Mouse (Mus musculus): Measurements from ENCODE around the gene Fam84b. TPM values are rescaled to one million over a fixed set of nuclear protein-coding genes. Genes with fewer than 3 reads are reported as not detected.

Gene Fam84b
- polyA plus RNA-seq, 1 experiment from 2014 or later = 71.9 TPM

DNA sequence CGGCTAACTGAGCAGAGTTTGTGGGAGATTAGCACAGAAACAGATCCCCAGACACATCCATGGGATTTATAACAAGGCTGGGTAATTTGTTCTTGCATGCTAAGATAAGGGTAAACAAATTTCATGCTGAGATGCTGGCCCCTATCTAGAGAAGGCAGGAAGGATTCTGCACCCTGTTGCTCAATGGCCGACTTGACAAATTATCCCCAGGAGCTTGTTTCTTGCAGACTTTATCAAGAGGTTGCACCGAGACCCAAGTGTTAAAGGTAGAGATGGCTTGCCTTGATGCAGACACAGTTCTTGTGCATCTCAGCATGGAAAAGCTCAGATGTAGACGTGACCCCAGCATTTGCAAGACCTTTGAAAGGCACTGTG lies 13.3 kb downstream of the Fam84b start:
- TF ChIP-seq CTCF (IDR thresholded peaks at IDR 0.05; ENCODE audit: low read depth) = no peak

DNA sequence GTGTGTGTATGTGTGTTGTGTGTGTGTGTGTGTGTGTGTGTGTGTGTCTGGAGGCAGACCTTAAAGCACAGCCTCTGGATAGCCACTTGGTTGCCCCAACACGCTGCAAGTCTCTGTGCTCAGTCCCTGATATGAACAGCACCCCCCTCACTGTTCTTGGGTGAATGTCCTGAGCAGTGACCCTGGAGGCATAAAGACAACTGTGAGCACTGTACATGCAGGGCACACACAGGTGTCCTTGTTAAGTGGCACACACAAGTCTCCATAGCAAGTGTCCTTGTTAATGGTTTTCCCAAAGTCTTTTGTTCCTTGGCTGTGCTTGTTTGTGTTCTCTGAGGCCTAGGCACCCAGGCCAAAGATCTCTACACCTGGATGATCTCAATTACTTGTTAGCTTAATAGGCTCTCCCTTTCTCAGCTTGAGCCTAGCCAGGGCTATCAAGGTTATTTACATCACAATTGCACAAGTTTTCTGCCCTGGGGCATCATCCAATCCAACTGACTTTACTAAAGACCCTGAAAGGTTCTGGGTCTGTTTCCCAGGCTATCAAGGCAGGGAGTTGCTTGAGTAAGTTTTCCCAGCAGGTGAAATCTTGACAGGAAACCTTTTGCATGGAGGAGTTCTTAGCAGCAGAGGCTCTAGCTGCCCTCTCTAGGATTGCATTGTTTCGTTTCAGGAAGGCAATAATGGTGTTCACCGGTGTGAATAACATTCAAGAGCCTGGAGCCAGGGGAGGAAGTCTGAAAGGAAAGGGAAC lies 13.9 kb downstream of the Fam84b start:
- Histone ChIP-seq H3K9me3 (ENCODE audit: control insufficient read depth) (no peaks in the 10 kb centered on the region), H3K27ac (ENCODE audit: low read depth, low read length) (no peak overlapping the region), H3K4me1 (replicated peaks; ENCODE audit: control insufficient read depth, insufficient read depth, low read length) (0 out of 2 replicates have a peak, but pooled peaks cover 4% of the 10 kb centered on the region), H3K27me3 (replicated peaks; ENCODE audit: control insufficient read depth, insufficient read depth, low read length) (no peaks in the 10 kb centered on the region), H3K4me3 (ENCODE audit: low read depth, low read length) (no peak overlapping the region), H3K4me2 (replicated peaks; ENCODE audit: low read depth) (no peak overlapping the region), H3K9ac (ENCODE audit: low read depth, low read length) (no peak overlapping the region), H3K36me3 (ENCODE audit: control insufficient read depth, insufficient read depth) (no peaks in the 10 kb centered on the region)
- WGBS = 39% methylated on average over 3 of the region's 3 CpGs
- TF ChIP-seq CTCF (IDR thresholded peaks at IDR 0.05; ENCODE audit: low read depth) = no peak
- no peak for ATAC-seq

More for the DNA sequence above, 13.3 kb downstream of the Fam84b start:
- H3K4me2 ChIP-seq (replicated peaks; ENCODE audit: low read depth) = no peak overlapping the region
- no peak overlapping the region for H3K27ac ChIP-seq (ENCODE audit: low read depth, low read length)
- no peaks in the 10 kb centered on the region for H3K36me3 ChIP-seq (ENCODE audit: control insufficient read depth, insufficient read depth)
- H3K9me3 ChIP-seq (ENCODE audit: control insufficient read depth) = no peaks in the 10 kb centered on the region
- no peaks in the 10 kb centered on the region for H3K27me3 ChIP-seq (replicated peaks; ENCODE audit: control insufficient read depth, insufficient read depth, low read length)
- 0 out of 2 replicates have a peak, but pooled peaks cover 4% of the 10 kb centered on the region for H3K4me1 ChIP-seq (replicated peaks; ENCODE audit: control insufficient read depth, insufficient read depth, low read length)
- 37% methylated on average over 4 of the region's 4 CpGs for WGBS
- ATAC-seq = no peak
- no peak overlapping the region for H3K4me3 ChIP-seq (ENCODE audit: low read depth, low read length)
- no peak overlapping the region for H3K9ac ChIP-seq (ENCODE audit: low read depth, low read length)

DNA sequence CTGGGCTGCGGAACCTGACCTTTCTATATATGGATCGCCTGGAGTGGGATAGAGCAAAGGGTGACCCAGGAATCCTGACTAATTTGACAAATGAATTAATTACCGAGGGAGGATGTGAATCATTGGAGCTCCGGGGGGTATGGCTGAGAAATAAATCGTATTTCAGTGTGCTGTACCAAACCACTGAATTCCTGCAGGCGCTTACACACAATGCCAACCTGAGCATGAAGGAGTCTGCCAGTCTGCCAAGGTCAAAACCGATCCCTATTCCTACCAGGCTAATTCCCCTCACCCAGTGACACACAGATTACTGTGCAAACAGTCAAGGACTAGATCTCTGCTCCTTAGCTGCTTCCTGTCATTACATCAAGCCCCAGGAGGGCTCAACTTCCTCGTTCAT lies 15.4 kb downstream of the Fam84b start:
- Histone ChIP-seq H3K36me3 (ENCODE audit: control insufficient read depth, insufficient read depth) (no peaks in the 10 kb centered on the region), H3K27me3 (replicated peaks; ENCODE audit: control insufficient read depth, insufficient read depth, low read length) (no peaks in the 10 kb centered on the region), H3K9me3 (ENCODE audit: control insufficient read depth) (no peaks in the 10 kb centered on the region), H3K27ac (ENCODE audit: low read depth, low read length) (peak overlapping the region; percentile 17; the same call in 1 of the 2 replicates), H3K9ac (ENCODE audit: low read depth, low read length) (no peak overlapping the region), H3K4me1 (replicated peaks; ENCODE audit: control insufficient read depth, insufficient read depth, low read length) (0 out of 2 replicates have a peak, but pooled peaks cover 4% of the 10 kb centered on the region), H3K4me2 (replicated peaks; ENCODE audit: low read depth) (0 out of 2 replicates have a peak overlapping the region, but pooled peaks have one; percentile 17), H3K4me3 (ENCODE audit: low read depth, low read length) (no peak overlapping the region)
- no peak for TF ChIP-seq CTCF (IDR thresholded peaks at IDR 0.05; ENCODE audit: low read depth)
- 48% methylated on average over 8 of the region's 8 CpGs for WGBS
- 0 out of 2 replicates have a peak, but pooled peaks have one; percentile 31 for ATAC-seq

DNA sequence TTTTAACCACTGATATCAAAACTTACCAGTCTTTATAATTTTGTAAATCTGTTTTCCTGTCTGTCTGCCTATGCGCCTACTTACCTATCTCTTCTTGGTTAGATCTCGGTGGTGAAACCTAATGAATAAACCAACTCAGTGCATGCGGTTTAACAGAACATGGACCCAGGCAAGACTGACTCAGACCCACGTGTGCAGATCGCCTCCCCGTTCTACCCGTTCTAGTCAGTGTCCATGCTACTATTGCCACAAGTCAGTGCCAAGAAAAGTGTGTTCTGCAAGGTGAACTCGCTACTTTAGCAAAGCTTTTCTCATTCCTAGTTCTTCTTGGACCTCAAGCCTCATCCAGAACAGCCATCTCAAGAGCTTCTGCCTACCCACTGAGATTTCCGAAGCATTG lies 15.9 kb downstream of the Fam84b start:
- Histone ChIP-seq H3K4me1 (replicated peaks; ENCODE audit: control insufficient read depth, insufficient read depth, low read length) (0 out of 2 replicates have a peak, but pooled peaks cover 4% of the 10 kb centered on the region), H3K4me3 (ENCODE audit: low read depth, low read length) (no peak overlapping the region), H3K9me3 (ENCODE audit: control insufficient read depth) (no peaks in the 10 kb centered on the region), H3K27ac (ENCODE audit: low read depth, low read length) (no peak overlapping the region; the same call in 1 of the 2 replicates), H3K4me2 (replicated peaks; ENCODE audit: low read depth) (no peak overlapping the region), H3K9ac (ENCODE audit: low read depth, low read length) (no peak overlapping the region), H3K36me3 (ENCODE audit: control insufficient read depth, insufficient read depth) (no peaks in the 10 kb centered on the region), H3K27me3 (replicated peaks; ENCODE audit: control insufficient read depth, insufficient read depth, low read length) (no peaks in the 10 kb centered on the region)
- no peak for TF ChIP-seq CTCF (IDR thresholded peaks at IDR 0.05; ENCODE audit: low read depth)
- WGBS = 80% methylated on average over 9 of the region's 9 CpGs
- ATAC-seq = no peak

DNA sequence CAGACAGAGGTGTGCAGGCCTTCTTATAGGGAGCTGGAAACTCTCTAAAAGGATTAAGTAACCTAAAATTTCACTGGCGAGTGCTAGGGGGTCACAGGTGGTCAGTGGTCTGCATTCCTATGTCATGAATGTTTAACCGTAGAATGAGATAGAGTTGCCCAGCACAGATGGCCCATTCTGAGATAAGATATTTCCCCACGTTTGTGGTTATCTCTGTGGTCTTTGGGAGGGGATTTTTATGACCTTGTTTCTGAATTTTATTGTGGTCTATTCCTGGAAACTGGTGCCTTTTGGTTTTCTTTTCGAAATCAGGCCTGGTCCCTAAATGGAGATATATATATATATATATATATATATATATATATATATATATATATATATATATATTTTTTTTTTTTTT lies 17.3 kb downstream of the Fam84b start:
- Histone ChIP-seq H3K9ac (ENCODE audit: low read depth, low read length) (no peak overlapping the region), H3K4me3 (ENCODE audit: low read depth, low read length) (no peak overlapping the region), H3K4me2 (replicated peaks; ENCODE audit: low read depth) (no peak overlapping the region), H3K27ac (ENCODE audit: low read depth, low read length) (no peak overlapping the region), H3K27me3 (replicated peaks; ENCODE audit: control insufficient read depth, insufficient read depth, low read length) (no peaks in the 10 kb centered on the region), H3K36me3 (ENCODE audit: control insufficient read depth, insufficient read depth) (no peaks in the 10 kb centered on the region), H3K9me3 (ENCODE audit: control insufficient read depth) (no peaks in the 10 kb centered on the region), H3K4me1 (replicated peaks; ENCODE audit: control insufficient read depth, insufficient read depth, low read length) (0 out of 2 replicates have a peak, but pooled peaks cover 4% of the 10 kb centered on the region)
- no peak for ATAC-seq
- WGBS = 36% methylated on average over 4 of the region's 4 CpGs
- TF ChIP-seq CTCF (IDR thresholded peaks at IDR 0.05; ENCODE audit: low read depth) = no peak

DNA sequence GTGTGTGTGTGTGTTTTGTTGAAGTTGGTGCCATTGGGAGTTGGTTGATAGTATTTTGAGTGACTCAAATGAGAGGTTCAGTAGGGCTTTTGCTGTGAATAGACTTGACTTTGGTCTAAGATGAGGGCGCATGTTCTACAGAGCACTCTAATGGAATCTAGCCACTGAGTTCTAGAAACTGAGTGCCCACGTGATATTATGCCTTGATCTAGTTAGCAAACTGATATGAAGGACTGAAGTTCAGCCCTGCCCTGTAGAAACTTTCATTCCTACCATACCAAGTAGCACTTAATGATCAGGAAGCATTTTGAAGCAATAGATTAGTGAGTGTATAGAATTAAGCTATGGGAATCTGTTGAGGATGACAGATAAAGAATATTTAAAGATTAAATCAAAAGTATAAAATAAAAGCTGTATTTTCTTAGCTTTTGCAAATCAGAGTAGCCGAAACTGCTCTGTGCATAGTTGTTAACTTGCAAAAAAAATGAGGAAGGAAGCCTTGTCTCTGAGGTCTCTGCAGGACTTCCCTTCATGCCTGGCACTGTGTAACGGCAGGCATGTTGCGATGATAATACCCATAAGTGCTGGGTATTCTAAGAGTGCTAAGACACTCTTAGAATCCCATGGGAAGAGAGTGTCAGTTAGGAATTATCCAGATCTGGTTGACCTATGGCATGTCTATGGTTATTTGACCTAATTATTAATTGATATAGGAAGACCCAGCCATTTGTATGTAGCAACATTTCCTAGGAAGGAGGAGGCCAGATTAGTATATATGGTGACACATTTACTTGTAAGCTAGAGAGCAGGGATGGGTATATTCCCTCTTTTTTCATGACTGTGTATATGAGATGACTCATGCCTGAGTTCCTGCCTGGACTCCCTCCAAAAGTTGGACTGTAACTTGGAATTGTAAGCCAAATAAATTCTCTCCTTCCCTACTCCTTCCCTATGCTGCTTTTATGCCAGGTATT lies 18.7 kb downstream of the Fam84b start:
- Histone ChIP-seq H3K27me3 (replicated peaks; ENCODE audit: control insufficient read depth, insufficient read depth, low read length) (no peaks in the 10 kb centered on the region), H3K4me3 (ENCODE audit: low read depth, low read length) (no peak overlapping the region), H3K9me3 (ENCODE audit: control insufficient read depth) (no peaks in the 10 kb centered on the region), H3K9ac (ENCODE audit: low read depth, low read length) (no peak overlapping the region), H3K36me3 (ENCODE audit: control insufficient read depth, insufficient read depth) (no peaks in the 10 kb centered on the region), H3K4me1 (replicated peaks; ENCODE audit: control insufficient read depth, insufficient read depth, low read length) (0 out of 2 replicates have a peak, but pooled peaks cover 4% of the 10 kb centered on the region), H3K4me2 (replicated peaks; ENCODE audit: low read depth) (no peak overlapping the region), H3K27ac (ENCODE audit: low read depth, low read length) (peak overlapping the region; percentile 41; the same call in 1 of the 2 replicates)
- no peak for TF ChIP-seq CTCF (IDR thresholded peaks at IDR 0.05; ENCODE audit: low read depth)
- peak; percentile 77 for ATAC-seq
- WGBS = 56% methylated on average over 5 of the region's 5 CpGs

Measured in intestine, postnatal 0 days (tissue).